Mouse (Mus musculus) left cerebral cortex, postnatal 14 days (tissue): ENCODE data around the gene Fbxl5. TPM values are rescaled to one million over a fixed set of nuclear protein-coding genes. Genes with fewer than 3 reads are reported as not detected.

ENCODE experiments used
- DNase-seq, 2 experiments: peaks; one replicate each; pipeline ENCODE4 v3.0.0; 2021 to 2022; ENCODE audit warnings: low spot score in 2 of 2, mixed read lengths in 1 of 2
- intact Hi-C: fragments of 180-260 bp; cut with DNase I; formaldehyde crosslinking; loops from one replicate; pipeline ENCODE4 v1.15.1; 2025
- long read RNA-seq, 2 experiments: library from polyadenylated mRNA; stranded (forward); transcript quantifications; one replicate each; pipeline ENCODE4 v2.0.0; 2021
- total RNA-seq, 2 experiments: library from RNA; stranded (reverse); gene quantifications; 2 replicates each; pipeline ENCODE4 v1.2.3; 2021

The Fbxl5 gene
- 10 to 100 TPM; 76.6 to 83.0 TPM for total RNA-seq
- long read RNA-seq, experiment 1, transcript Fbxl5-201 (11 exons, 2,858 nt), result major isoform, 77 of 118 reads
- long read RNA-seq, experiment 1, partial matches to known transcripts, result 20 of 118 reads
- long read RNA-seq, experiment 1, other reads (novel, unspliced or antisense), result 21 of 118 reads
- long read RNA-seq, experiment 2, transcript Fbxl5-201 (11 exons, 2,858 nt), result major isoform, 65 of 102 reads
- long read RNA-seq, experiment 2, partial matches to known transcripts, result 21 of 102 reads
- long read RNA-seq, experiment 2, other reads (novel, unspliced or antisense), result 13 of 102 reads

GRCm38 (mm10) chr5:43821538-43821937 lies at the start of gene Fbxl5:
TSS of gene Fbxl5 (minus strand) at chr5:43821638.
- intact Hi-C loops, result no loop called here

DNA sequence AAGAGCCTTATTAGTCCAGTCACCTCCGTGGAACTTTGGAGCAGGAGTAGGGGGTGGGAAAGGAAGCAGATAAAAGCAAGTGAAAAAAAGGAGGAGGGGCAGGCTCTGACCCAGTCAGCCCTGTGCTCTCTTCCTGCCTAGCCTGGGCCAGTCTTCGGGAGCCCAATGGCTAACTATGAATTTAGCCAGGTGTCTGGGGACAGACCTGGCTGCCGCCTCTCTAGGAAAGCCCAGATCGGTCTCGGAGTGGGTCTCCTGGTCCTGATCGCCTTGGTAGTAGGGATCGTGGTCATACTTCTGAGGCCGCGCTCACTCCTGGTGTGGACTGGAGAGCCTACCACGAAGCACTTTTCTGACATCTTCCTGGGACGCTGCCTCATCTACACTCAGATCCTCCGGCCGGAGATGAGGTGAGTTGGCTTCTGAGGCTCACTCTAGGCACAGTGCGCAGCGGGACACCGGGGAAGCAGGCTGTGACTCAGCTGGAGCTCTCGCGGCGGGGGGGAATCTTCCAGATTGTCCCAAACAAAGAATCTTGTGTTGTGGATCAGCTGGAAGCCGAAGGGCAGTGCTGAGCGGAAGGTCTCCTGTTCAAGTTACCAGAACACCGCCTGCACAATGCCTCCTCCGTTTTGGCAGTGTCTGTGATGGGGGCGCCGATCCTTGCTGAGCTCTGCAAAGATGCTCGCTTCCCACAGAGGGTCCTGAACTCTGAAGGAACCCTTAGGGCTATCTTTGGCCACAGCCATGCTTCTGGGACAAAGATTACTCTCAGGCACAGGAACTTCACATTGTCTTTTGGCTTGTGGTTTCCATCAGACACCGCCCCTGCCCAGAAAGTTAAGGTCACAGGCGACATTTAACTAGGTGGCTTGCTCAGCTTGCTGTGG lies 47.5 kb upstream of the Fbxl5 start:
- DNase-seq, result peak in 1 of 2 experiments; percentile 12
- intact Hi-C loops, result no loop called here

More at GRCm38 (mm10) chr5:43821538-43821937, at the start of gene Fbxl5:
- no peak for DNase-seq

DNA sequence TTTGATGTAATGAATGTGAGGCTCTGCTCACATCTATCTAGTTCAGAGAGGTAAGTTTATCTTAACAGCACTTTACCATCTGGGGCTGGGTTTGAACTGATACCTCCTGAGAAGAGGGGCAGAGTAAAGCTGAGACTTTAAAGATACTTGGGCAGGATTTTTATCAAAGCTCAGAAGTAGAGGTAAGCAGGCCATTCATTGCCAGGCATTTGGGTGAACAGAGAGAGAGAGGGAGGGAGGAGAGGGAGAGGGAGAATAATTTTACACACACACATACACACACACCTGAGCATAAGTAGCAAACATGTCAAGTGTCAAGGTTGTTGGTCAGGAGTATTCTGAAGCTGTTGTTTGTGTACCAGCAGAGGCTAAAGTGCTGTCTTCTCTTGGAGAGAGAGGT lies 46.8 kb upstream of the Fbxl5 start, which contains the start of gene Cd38:
Cd38 (plus strand) TSS at position 301 of the 400 bp plus-strand sequence.
- no peak for DNase-seq
- intact Hi-C loops, result no loop called here

GRCm38 (mm10) chr5:43865316-43865715 lies 43.9 kb upstream of the Fbxl5 start:
- DNase-seq, result peak in 1 of 2 experiments; percentile 15
- intact Hi-C loops, result no loop called here

DNA sequence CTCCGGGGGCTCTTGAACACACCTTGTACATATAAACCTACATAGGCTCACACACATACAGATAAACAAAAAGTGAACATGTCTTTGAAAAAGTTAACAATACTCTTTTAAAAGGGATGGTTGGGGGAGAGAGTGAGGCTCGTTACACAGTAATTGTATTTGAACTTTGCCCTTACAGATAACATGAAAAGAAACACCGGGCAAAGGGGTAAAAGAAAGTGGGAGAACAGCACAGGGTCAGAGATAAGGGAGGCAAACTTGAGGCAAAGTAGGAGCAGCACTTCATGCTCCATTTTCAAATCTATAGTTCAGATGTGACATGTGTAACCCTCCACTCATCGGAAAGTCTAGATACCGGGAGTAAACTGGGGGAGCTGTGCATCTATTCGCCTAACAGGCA lies 42.2 kb upstream of the Fbxl5 start:
- DNase-seq, result no peak
- intact Hi-C loops, result no loop called here

- intact Hi-C loops, result no loop called here
- DNase-seq, result no peak
Observed at GRCm38 (mm10) chr5:43860670-43861431, 39.4 kb upstream of the Fbxl5 start.

DNA sequence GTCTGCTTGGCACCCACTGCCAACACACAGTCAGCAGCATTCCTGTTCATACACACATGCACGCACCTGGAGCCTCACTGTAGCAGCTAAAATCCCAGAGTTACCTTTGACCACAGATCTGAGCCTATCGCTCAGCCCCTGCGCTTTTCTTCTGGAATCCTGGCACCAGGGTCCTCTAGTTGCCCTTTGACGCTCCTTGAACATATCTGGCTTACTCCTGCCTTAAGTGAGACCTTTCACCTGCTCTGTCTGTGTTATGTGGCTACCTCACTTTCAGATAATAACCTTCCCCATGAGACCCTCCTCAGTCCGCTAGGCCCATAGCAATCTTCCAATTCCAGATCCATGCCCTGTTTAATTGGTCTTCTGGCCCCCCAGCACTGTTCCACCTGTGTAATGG lies 38.7 kb upstream of the Fbxl5 start:
- DNase-seq, result no peak
- intact Hi-C loops, result no loop called here

DNA sequence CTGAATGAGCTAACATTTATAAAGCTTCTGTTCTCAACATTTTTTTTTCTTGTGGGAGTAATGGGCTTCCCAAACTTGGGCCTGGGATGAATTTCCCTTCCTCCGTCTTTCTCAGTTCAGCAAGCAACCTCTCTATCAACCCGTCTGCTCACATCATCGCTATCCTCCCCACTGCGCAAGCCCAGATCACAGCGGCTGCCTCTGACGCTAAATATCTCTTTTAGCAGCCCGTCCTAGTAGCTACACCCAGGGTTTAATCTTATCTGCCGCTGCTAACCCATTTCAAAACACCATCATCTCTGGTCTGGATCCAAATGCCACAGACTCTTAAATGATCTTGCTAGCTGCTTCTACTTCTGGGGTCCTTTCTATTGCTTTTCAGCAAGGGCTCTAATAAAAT lies 38.2 kb upstream of the Fbxl5 start:
- intact Hi-C loops, result no loop called here
- DNase-seq, result no peak

- DNase-seq, result no peak
- intact Hi-C loops, result no loop called here
Observed at GRCm38 (mm10) chr5:43855769-43856168, 34.3 kb upstream of the Fbxl5 start.

DNA sequence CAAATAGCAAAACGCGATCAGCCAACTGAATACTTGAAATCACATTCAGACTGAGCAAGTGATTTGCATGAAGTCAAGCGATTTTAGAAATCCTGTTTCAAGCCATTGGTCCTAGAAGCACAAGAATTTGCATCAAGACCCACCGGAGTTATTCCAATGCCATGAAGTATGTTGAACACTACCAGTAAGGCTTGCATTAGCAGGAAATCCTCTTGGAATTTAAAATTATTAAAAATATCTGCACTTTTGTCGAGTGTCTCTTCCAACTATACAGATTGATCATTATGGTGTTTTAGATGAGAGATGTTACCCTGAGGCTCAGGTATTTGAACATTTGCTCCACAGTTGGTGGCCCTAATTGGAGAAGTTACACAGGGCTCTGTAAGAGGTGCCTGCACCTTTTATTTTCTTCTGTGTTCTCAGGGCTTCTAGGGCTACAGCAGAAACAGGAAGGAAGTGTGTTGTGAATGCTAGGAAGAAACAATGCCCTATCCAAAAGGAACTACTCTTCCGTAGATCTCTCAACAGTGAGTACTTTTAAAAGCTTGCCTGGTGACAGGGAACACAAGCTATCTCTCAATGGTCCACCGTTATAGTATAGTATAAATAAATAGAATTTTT lies 32.5 kb upstream of the Fbxl5 start:
- intact Hi-C loops, result no loop called here
- no peak for DNase-seq

GRCm38 (mm10) chr5:43853096-43853867 lies 31.8 kb upstream of the Fbxl5 start:
- DNase-seq, result no peak
- intact Hi-C loops, result no loop called here

DNA sequence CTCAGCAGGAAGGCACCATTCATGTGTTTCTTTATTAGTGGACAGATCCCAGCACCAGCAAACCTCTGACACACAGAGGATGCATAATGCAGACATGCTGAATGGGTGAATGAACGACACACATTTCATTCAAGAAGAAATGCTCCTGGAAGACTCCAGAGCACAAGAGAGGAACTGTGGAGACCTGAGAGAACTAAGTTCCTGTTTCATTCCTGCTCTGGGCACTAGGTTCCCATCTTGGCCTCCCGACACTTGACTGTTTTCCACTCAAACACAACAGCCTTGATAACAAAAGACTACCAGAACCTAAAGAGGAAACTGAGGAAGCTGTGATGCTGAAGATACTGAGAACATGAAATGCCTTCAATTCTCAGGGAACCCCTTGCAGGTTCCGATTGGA lies 26.8 kb upstream of the Fbxl5 start:
- intact Hi-C loops, result no loop called here
- no peak for DNase-seq

GRCm38 (mm10) chr5:43847555-43847954 lies 26.1 kb upstream of the Fbxl5 start:
- no peak for DNase-seq
- intact Hi-C loops, result no loop called here

- DNase-seq, result no peak
- intact Hi-C loops, result no loop called here
Observed at GRCm38 (mm10) chr5:43846227-43846626, 24.8 kb upstream of the Fbxl5 start.

- DNase-seq, result no peak
- intact Hi-C loops, result no loop called here
Observed at GRCm38 (mm10) chr5:43845646-43846045, 24.2 kb upstream of the Fbxl5 start.

DNA sequence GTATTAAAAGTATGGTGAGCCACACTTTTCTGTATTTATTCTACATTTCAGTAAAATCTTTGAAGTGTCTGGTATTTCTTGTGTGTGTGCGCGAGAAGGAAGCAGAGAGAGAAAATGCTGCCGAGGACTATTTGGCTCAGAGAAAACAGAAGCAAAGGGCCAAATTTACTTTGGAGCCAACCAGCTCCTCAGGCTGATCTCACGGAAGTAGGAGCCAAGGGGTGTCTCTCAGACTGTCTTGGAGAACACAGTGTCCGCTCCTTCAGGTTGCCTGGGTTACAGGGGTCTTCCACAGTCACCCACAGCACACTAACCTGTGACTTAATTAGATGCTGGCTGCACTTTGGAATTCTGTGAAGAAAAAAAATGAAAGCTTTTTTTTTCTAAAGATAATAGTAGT lies 23.6 kb upstream of the Fbxl5 start:
- peak in 1 of 2 experiments; percentile 23 for DNase-seq
- intact Hi-C loops, result no loop called here

DNA sequence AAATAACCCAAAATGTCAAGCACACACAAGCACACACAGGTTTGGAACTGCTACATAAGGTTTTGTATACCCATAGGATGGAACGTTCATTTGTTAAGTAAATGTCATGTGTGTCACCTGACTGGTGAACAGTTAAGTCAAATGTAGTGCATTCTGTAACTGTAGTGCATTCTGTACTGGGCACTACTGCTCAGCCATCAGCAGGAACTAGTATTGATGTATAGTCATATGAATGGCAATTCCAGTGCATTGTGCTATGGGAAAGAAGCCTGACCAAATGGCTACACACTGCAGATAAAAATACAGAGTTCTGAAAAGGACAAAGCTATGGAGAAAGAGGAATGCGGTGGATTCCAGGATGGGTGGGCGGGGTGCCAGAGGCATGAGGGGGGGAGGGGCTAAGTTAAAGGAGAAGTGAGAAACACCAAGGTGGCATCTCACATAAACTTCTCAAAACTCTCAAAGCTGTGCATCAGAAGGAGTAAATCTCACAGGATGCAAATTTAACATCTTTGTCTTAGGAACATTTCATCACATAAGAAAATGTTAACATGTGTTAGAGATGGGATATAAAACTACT lies 21.2 kb upstream of the Fbxl5 start:
- DNase-seq, result peak in 1 of 2 experiments; percentile 10

DNA sequence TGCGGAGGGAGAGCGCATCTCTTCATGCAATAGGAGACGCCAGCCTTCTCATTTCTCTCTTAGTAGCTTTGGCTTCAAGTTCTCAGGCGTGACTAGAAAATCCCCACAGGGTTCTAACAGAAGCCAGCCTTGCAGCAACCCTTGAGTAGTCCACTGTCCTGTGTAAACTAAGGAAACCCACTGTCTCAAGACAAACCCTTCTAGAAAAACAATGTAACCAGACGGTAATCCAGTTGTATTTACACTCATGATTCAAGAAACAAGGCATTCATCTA lies 20.5 kb upstream of the Fbxl5 start:
- intact Hi-C loops, result loop anchor here (5.0 kb wide), 2 partner anchors 50 to 150 kb away; no protein-coding TSS in a partner anchor

More for the DNA sequence above, 21.2 kb upstream of the Fbxl5 start:
- intact Hi-C loops, result loop anchor here (5.0 kb wide), 2 partner anchors 50 to 150 kb away; no protein-coding TSS in a partner anchor

More for the DNA sequence above, 20.5 kb upstream of the Fbxl5 start:
- DNase-seq, result no peak
